Mouse (Mus musculus): Measurements from ENCODE around the gene Prdm9.

GRCm38 (mm10) chr17:15536457-15536904 is 27.7 kb downstream of the Prdm9 start:
- TF ChIP-seq CTCF (IDR thresholded peaks at IDR 0.05; ENCODE audit: control insufficient read depth, insufficient read depth, insufficient replicate concordance, low read depth, low read length) (no peak), POLR2A (IDR thresholded peaks at IDR 0.05; ENCODE audit: control insufficient read depth, low read depth, low read length) (no peak)

Data from testis, adult 2 months (tissue).